Mouse (Mus musculus): ENCODE data around the gene Pitpnc1.

DNA sequence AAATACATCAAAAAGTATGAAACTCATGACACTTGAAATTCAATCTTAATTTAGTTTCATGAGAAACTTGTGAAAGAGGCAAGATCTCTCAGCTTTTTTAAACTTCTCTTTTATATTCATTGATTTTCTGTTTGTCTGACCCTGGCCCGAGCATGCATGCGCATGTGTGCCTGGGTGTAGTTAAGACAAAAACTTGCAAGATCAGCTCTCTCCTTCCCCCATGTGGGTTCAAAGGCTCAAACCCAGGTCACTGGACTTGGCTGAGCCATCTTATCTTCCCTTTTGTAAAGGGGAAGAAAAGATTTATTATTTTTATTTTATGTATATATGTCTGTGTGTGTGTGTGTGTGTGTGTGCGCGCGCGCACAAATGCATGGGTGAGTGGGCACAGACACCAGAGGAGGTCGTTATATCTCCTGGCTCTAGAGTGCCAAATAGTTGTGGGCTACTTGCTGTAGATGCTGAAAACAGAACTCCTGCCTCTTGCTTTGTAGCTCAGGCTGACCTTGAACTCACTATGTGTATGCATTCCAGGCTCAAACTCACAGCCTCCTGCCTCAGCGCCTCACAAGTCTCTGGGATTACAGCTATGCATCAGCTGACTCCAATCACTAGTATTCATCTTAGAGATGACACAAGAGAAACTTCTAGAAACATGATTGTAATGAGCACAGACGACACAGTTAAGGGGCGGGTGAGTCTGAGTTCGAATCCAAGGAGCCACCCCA lies 64.7 kb downstream of the Pitpnc1 start:
- TF ChIP-seq CTCF (IDR thresholded peaks at IDR 0.05; ENCODE audit: borderline replicate concordance, insufficient read depth, low read depth, low read length) (no peak), POLR2A (IDR thresholded peaks at IDR 0.05; ENCODE audit: borderline replicate concordance, insufficient read depth, low read length) (no peak)
